Mouse (Mus musculus): Measurements from ENCODE around the gene Ralgps1. TPM values are rescaled to one million over a fixed set of nuclear protein-coding genes. Genes with fewer than 3 reads are reported as not detected.

Gene Ralgps1
- polyA plus RNA-seq, 1 experiment from 2014 or later: 2.2 TPM

DNA sequence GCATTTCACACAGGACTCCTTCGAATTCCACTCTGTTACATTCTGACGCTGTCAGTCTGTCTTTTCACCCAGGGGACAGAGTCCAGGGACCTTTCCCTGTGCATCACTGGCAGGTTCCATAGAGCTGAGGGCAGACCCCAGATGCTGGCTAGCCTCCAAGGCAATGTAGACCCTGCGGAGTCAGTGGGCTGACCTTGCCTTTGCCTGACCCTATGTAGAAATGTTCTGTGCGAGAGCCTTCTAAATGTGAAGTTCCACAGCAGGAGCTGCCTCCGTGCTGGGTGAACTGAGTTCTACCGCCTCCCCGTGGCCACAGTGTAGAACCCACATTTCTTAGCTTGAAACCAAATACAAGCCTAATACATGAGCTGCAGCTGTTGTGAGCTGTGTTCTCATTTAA is 30.9 kb upstream of the Ralgps1 start:
- TF ChIP-seq EP300 (optimal IDR thresholded peaks at IDR 0.05) (no peak), CTCF (IDR thresholded peaks at IDR 0.05; ENCODE audit: low read depth) (peak; percentile 91)
- no peak overlapping the region for H3K9ac ChIP-seq (ENCODE audit: low read length)
- H3K4me1 ChIP-seq (replicated peaks; ENCODE audit: control insufficient read depth, insufficient read depth): no peaks in the 10 kb centered on the region
- H3K27ac ChIP-seq (replicated peaks): no peak overlapping the region
- no peaks in the 10 kb centered on the region for H3K9me3 ChIP-seq (ENCODE audit: control insufficient read depth, low read length)
- H3K36me3 ChIP-seq (ENCODE audit: control insufficient read depth, insufficient read depth, low read length): no peaks in the 10 kb centered on the region; the same call in 1 of the 2 replicates
- ATAC-seq (ENCODE audit: low FRiP score, low TSS enrichment) (peak; percentile 45; the same call in 1 of the 2 replicates), DNase-seq (ENCODE audit: low spot score) (peak; percentile 78)
- H3K4me3 ChIP-seq (ENCODE audit: low read depth, low read length): no peak overlapping the region
- 36% methylated on average over 7 of the region's 7 CpGs for WGBS
- no peak overlapping the region for H3K4me2 ChIP-seq (replicated peaks; ENCODE audit: low read depth)
- H3K27me3 ChIP-seq (ENCODE audit: control insufficient read depth, insufficient read depth, low read length): no peaks in the 10 kb centered on the region

DNA sequence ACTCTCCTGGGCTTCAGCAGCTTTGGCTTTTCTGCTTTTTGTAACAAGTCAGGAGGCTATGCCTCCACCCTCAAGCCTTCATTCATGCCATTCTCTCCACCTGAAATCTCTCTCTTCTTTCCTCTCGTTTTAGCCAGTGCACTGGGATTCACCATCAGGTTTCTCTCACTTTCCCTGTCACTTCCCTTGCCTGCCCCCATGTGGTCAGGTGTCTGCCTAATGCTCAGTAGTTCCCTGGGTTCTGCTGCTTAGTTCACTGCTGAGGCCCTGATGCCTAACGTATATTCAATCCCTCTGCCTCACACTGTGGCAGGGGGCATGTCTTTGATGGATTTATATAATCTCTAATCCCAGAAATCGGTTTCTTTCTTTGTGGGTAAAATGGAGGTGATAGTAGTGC is 29.9 kb upstream of the Ralgps1 start:
- Histone ChIP-seq H3K4me3 (ENCODE audit: low read depth, low read length) (no peak overlapping the region), H3K9me3 (ENCODE audit: control insufficient read depth, low read length) (no peaks in the 10 kb centered on the region), H3K9ac (ENCODE audit: low read length) (no peak overlapping the region), H3K27me3 (ENCODE audit: control insufficient read depth, insufficient read depth, low read length) (no peaks in the 10 kb centered on the region), H3K36me3 (ENCODE audit: control insufficient read depth, insufficient read depth, low read length) (no peaks in the 10 kb centered on the region; the same call in 1 of the 2 replicates), H3K4me1 (replicated peaks; ENCODE audit: control insufficient read depth, insufficient read depth) (no peaks in the 10 kb centered on the region), H3K27ac (replicated peaks) (no peak overlapping the region), H3K4me2 (replicated peaks; ENCODE audit: low read depth) (no peak overlapping the region)
- 38% methylated on average over 3 of the region's 3 CpGs for WGBS
- TF ChIP-seq CTCF (IDR thresholded peaks at IDR 0.05; ENCODE audit: low read depth) (peak; percentile 71), EP300 (optimal IDR thresholded peaks at IDR 0.05) (no peak)
- DNase-seq (ENCODE audit: low spot score) (peak; percentile 42), ATAC-seq (ENCODE audit: low FRiP score, low TSS enrichment) (no peak)

GRCm38 (mm10) chr2:33400541-33400940 is 29.3 kb upstream of the Ralgps1 start:
- H3K27ac ChIP-seq (replicated peaks): no peak overlapping the region
- no peak overlapping the region for H3K4me2 ChIP-seq (replicated peaks; ENCODE audit: low read depth)
- H3K4me1 ChIP-seq (replicated peaks; ENCODE audit: control insufficient read depth, insufficient read depth): no peaks in the 10 kb centered on the region
- TF ChIP-seq CTCF (IDR thresholded peaks at IDR 0.05; ENCODE audit: low read depth): 0 out of 2 replicates have a peak, but pooled peaks have one; percentile 0
- no peak for TF ChIP-seq EP300 (optimal IDR thresholded peaks at IDR 0.05)
- no peaks in the 10 kb centered on the region for H3K27me3 ChIP-seq (ENCODE audit: control insufficient read depth, insufficient read depth, low read length)
- no peak for ATAC-seq (ENCODE audit: low FRiP score, low TSS enrichment)
- no peaks in the 10 kb centered on the region for H3K36me3 ChIP-seq (ENCODE audit: control insufficient read depth, insufficient read depth, low read length)
- WGBS: 71% methylated on average over 5 of the region's 5 CpGs
- no peak overlapping the region for H3K9ac ChIP-seq (ENCODE audit: low read length)
- no peaks in the 10 kb centered on the region for H3K9me3 ChIP-seq (ENCODE audit: control insufficient read depth, low read length)
- DNase-seq (ENCODE audit: low spot score): no peak
- H3K4me3 ChIP-seq (ENCODE audit: low read depth, low read length): no peak overlapping the region

- H3K4me3 ChIP-seq (ENCODE audit: low read depth, low read length): no peak overlapping the region
- no peaks in the 10 kb centered on the region for H3K36me3 ChIP-seq (ENCODE audit: control insufficient read depth, insufficient read depth, low read length)
- H3K4me2 ChIP-seq (replicated peaks; ENCODE audit: low read depth): no peak overlapping the region
- H3K4me1 ChIP-seq (replicated peaks; ENCODE audit: control insufficient read depth, insufficient read depth): no peaks in the 10 kb centered on the region
- no peaks in the 10 kb centered on the region for H3K9me3 ChIP-seq (ENCODE audit: control insufficient read depth, low read length)
- TF ChIP-seq CTCF (IDR thresholded peaks at IDR 0.05; ENCODE audit: low read depth) (no peak), EP300 (optimal IDR thresholded peaks at IDR 0.05) (no peak)
- no peak overlapping the region for H3K9ac ChIP-seq (ENCODE audit: low read length)
- 73% methylated on average over 7 of the region's 7 CpGs for WGBS
- no peak for ATAC-seq (ENCODE audit: low FRiP score, low TSS enrichment)
- no peaks in the 10 kb centered on the region for H3K27me3 ChIP-seq (ENCODE audit: control insufficient read depth, insufficient read depth, low read length)
- DNase-seq (ENCODE audit: low spot score): no peak
- H3K27ac ChIP-seq (replicated peaks): no peak overlapping the region
These were observed 27.8 kb upstream of the Ralgps1 start for GRCm38 (mm10) chr2:33399091-33399490.

DNA sequence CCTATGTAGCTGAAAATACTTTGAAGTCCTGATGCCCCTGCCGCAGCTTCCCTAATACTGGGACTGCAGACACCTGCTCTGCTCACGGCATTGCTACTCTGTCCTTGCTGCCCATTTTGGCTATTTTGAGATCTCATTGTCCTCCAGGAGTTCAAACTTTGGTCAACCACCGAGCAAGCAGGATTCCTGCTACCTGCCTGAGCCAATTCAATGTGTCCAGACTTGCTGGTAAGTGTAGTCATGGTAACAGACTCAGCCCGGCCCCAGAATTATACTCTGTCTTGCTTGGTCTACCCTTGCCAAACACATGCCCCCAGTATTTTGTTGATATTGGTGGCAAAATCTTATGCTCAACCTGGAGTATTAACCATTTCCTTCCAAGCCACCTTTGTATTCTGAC is 25.8 kb upstream of the Ralgps1 start:
- no peaks in the 10 kb centered on the region for H3K4me1 ChIP-seq (replicated peaks; ENCODE audit: control insufficient read depth, insufficient read depth)
- TF ChIP-seq CTCF (IDR thresholded peaks at IDR 0.05; ENCODE audit: low read depth): no peak
- H3K9me3 ChIP-seq (ENCODE audit: control insufficient read depth, low read length): no peaks in the 10 kb centered on the region
- no peaks in the 10 kb centered on the region for H3K27me3 ChIP-seq (ENCODE audit: control insufficient read depth, insufficient read depth, low read length)
- ATAC-seq (ENCODE audit: low FRiP score, low TSS enrichment): no peak
- H3K27ac ChIP-seq (replicated peaks): no peak overlapping the region
- no peak overlapping the region for H3K4me2 ChIP-seq (replicated peaks; ENCODE audit: low read depth)
- WGBS: 54% methylated on average over 4 of the region's 4 CpGs
- H3K4me3 ChIP-seq (ENCODE audit: low read depth, low read length): no peak overlapping the region
- H3K36me3 ChIP-seq (ENCODE audit: control insufficient read depth, insufficient read depth, low read length): no peaks in the 10 kb centered on the region
- DNase-seq (ENCODE audit: low spot score): no peak
- no peak overlapping the region for H3K9ac ChIP-seq (ENCODE audit: low read length)

DNA sequence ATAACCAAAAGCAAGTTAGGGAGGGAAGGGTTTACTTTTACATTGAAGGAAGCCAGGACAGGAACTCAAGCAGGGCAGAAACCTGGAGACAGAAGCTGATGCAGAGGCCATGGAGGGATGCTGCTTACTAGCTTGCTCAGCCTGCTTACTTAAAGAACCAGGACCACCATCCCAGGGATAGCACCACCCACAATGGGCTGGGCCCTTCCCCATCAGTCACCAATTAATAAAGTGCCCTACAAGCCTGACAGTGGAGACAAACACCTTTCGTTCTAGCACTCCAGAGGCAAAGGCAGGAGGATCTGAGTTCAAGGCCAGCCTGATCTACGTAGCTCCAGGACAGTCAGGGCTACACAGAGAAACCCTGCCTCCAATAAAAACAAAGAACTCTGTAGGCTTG is 23.8 kb upstream of the Ralgps1 start:
- Histone ChIP-seq H3K9me3 (ENCODE audit: control insufficient read depth, low read length) (no peaks in the 10 kb centered on the region), H3K4me1 (replicated peaks; ENCODE audit: control insufficient read depth, insufficient read depth) (no peaks in the 10 kb centered on the region), H3K27me3 (ENCODE audit: control insufficient read depth, insufficient read depth, low read length) (no peaks in the 10 kb centered on the region), H3K27ac (replicated peaks) (no peak overlapping the region), H3K4me2 (replicated peaks; ENCODE audit: low read depth) (no peak overlapping the region), H3K9ac (ENCODE audit: low read length) (no peak overlapping the region), H3K4me3 (ENCODE audit: low read depth, low read length) (no peak overlapping the region), H3K36me3 (ENCODE audit: control insufficient read depth, insufficient read depth, low read length) (no peaks in the 10 kb centered on the region)
- no peak for TF ChIP-seq EP300 (optimal IDR thresholded peaks at IDR 0.05)
- TF ChIP-seq CTCF (IDR thresholded peaks at IDR 0.05; ENCODE audit: low read depth): no peak
- no peak for ATAC-seq (ENCODE audit: low FRiP score, low TSS enrichment)
- 93% methylated on average over 2 of the region's 2 CpGs for WGBS
- DNase-seq (ENCODE audit: low spot score): no peak
